Mouse (Mus musculus) frontal cortex, postnatal 25 days (tissue): ENCODE data around the gene Btbd9.

Experiments
- DNase-seq, 2 experiments: peaks; one replicate each; pipeline ENCODE4 v3.0.0; 2022; ENCODE audit warnings: low spot score in 2 of 2

Btbd9 gene

DNA sequence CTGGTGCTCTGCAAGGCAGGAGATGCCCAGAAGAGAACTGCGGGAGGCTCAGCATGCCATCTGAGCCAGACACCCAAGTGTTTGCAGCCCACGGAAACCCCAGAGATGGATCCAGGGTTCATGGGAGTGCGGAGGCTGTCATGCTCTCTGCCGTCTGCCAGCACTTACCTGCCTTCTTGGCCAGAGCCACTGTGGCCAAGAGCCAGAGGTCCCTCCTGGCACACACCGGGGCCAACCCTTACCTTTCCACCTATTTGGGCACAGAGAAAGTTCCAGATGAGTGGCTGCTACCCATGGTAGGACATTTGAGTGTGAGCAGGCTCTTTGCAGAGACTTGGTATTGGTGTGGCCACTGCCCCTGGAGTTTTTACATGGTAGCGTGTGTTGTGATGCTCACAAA, 365.4 kb downstream of the Btbd9 start:
- no peak for DNase-seq

DNA sequence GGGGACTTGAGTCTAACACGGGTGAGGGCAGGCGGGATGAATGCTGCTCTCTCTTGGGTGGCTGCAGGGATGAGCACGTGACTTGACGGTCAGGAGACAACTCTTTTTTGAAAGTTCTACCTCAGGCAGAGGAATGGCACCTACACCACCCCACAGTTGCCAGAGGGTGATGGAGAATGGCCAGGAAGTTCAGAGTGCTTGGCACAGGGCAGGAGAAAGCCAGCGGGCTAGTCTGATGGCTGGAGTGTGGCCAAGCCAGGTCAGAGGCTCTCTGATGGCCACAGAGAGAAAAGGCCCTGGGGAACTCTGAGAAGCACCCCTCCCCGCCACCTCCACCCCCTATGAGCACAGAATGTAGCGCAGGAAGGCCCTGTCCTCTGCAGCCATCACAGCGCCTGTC, 366.0 kb downstream of the Btbd9 start:
- DNase-seq, result no peak

DNA sequence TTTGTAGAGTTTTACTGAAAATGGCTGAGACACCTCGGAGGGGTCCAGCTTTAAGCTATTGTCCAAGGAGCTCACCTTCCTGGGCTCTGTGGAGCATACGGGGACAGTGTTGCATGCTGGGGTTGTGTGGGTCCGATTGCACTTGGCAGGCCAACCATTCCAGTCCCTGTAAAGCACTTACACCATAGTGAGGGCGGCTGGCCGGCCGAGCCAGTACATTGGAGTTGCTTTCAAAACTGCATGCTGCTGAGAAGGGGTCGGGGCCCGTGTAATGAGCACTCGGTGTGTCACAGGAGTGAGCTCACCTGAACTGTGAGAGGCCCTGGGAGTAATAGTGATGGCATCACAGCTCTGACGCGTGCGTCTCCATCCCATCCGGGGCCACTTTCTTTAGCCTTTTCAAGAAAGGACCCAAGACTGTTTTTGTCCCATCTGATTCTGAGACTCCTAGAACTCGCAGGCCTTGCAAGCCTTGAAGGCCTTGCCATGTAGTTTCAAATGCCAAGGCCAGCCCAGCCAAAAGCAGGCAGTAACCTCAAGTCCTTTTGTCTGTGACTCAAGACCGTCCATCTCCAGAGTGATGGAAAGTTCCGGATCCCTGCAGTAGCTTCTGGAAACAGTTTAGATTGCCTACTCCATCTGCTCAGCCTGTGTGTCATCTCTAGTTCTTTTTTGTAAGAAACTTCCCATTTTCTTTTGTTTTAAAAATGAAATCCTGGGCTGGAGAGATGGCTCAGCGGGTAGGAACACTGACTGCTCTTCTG, 371.0 kb downstream of the Btbd9 start:
- no peak for DNase-seq

DNA sequence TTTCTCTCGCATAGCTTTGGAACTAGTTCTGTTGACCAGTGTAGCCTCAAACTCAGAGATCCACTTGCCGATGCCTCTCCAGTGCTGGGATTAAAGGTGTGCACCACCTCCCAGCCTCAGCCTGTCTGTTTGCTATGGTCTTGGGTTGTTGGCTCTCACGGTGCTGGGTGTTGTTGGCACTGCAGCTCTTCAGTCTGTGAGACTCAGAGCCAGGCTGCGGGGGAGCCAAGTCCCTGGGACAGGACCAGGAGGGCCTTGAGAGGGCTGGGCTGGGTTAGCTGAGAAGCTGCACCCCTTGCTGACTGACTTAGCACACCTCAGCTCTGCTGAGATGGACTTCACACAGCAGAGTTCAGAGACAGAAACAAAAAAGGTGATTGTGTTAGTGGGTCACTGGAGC, 376.0 kb downstream of the Btbd9 start:
- DNase-seq, result no peak

DNA sequence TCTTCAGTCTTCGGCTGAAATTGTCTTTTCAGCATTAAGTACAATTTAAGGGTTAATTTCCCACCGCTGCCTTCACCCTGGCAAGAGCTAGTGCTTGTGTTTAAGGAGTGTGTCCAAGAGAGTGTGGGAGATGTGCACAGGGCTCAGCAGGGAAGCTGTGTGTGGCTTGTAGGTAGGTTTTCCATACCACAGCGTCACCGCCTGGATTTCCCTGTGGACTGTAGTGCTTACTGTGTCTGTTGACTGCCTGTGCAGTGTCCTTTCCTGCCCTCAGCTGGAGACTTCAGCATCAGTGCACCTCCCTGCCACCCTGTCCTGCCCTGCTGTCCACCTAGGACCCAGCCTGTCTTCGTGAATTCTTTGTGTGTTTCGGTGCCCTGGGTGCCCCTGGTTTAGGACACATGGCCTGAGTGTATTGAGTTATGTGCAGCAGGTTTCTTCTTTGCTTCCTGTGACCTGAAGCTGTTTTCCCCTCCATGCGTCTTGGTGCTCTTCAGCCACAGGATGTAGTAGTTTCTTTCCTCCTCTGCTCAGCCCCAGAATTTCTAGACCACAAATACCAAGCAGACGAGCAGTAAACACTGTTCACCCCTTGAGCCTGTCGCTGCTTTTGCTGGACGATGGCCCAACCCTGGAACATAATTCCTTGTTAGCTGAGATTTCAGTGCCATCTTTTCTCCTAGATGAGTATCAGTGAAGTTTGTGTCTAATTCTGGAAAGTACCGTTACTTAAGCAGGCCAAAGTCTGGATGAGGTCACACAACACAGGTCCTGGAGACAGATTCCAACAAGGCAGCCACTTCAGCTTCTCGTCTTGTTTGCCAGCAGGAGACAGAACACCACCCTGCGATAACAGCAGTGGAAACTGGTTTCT, 376.7 kb downstream of the Btbd9 start:
- DNase-seq, result no peak

DNA sequence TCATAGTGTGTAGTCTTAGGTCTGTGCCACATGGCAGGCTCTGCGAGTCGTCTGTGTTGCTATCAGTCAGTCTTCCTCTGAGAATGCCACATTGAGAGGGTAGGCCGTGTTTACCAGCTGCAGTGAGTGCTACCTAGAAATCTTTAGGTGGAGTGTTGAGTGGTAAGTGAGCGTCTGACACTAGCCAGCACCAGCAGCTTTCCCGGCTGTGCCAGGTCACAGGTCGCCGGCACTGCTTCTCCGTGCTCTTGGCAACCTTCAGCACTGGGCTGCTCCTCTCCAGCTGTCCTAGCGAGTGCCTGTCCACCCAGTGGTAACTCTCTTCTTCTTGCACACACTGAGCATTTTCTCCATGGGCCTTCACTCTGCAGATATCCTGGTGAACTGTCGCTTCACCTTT, 377.9 kb downstream of the Btbd9 start:
- DNase-seq, result no peak

DNA sequence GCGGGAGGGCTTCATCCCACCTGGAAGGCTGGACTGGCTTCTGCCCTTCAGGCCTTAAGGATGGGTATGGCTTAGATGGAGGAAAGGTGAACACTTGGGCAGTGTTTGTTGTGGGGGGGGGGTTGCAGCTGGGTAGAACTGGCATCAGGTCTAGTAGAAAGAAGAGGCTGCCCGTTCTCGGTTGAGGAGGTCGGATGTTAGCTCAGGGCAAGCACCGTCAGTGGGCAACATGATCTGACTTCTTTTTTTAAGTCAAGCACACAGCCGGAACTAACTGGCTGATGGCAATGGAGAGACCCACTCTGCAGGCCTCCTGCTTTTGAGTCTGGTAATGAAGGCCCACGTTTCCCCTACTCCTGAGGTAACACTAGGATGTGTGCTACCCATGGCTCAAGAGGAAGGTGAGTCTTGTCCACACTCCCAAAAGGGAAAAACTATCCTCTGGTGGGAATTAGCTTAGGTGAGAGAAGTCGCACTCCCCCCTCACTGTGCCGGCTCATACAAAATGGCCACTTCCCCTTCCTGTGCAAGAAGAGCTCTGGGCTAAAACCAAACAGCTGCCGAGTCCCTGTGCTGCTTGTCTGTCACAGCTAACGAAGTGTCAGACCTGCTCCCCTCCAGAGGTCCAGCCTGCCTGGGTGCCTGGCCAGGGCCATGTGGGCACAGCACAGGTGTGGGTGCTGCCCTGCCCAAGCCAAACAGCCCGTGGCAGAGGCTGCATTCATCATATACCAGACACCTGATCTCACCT, 378.8 kb downstream of the Btbd9 start:
- peak in 1 of 2 experiments; percentile 3 for DNase-seq

DNA sequence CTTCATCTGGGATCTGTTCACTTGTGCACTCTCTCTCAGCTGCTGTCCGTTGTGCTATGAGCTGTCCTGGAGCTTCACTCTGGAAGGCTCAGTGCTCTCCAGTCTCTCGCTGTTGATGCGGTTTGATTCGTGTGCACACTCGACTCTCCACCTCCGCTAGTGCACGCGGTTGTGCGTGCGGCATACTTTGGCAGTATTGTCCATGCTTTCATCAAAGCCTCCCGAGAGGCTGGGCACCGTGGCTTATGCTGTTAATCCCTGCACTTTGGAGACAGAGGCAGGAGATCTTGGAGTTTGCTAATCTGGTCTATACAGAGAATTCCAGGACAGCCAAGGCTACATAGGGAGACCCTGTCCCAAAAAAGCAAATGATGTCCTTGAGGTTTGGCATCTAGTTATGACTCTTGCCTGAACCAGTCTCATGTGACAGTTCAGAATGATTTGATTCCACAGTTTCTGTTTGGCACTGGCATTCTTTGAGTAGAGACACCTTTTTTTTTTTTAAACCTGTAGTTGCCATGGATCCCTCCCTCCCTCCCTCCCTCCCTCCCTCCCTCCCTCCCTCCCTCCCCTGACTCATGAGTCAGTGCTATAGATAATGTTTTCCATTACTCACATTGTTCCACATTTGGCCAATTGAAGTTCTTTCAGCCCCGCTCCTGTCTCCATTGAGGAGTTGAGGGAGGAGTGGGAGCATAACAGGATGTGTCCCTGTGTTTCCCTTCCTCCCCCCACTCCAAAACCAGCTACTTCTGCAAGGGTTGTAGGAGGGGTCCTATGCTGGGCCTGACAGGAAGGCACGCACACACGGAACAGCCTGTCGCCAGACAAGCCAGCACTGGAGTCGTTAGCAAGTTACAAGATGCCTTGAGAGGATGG, 379.6 kb downstream of the Btbd9 start:
- DNase-seq, result peak in 1 of 2 experiments; percentile 11

DNA sequence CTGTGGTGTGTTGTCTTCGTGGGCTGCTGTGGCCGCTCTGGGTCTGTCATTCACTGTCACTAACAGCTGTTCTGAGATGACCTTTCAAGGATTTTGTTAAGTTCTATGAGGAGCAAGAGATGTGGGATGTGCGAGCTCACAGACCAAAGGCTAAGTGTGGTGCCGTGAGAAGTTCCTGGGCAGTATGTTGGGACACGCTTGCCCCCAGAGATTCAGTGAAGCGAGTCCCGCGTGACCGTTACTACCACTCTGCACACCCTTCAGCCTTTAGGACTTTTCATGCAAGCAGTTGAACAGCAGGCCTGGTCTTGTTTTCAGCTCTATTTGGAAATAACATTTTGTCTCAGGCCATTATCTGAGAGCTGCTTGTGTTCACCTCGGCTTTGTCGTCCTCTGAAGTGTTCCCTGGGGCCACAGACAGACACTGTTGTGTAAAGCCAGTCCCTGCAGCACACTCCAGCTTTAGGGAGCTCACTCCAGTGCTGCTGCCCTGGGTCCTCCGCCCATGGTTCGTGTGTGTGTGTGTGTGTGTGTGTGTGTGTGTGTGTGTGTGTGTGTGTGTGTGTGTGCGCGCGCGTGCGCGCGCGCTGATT, 380.6 kb downstream of the Btbd9 start:
- peak in 1 of 2 experiments; percentile 5 for DNase-seq

DNA sequence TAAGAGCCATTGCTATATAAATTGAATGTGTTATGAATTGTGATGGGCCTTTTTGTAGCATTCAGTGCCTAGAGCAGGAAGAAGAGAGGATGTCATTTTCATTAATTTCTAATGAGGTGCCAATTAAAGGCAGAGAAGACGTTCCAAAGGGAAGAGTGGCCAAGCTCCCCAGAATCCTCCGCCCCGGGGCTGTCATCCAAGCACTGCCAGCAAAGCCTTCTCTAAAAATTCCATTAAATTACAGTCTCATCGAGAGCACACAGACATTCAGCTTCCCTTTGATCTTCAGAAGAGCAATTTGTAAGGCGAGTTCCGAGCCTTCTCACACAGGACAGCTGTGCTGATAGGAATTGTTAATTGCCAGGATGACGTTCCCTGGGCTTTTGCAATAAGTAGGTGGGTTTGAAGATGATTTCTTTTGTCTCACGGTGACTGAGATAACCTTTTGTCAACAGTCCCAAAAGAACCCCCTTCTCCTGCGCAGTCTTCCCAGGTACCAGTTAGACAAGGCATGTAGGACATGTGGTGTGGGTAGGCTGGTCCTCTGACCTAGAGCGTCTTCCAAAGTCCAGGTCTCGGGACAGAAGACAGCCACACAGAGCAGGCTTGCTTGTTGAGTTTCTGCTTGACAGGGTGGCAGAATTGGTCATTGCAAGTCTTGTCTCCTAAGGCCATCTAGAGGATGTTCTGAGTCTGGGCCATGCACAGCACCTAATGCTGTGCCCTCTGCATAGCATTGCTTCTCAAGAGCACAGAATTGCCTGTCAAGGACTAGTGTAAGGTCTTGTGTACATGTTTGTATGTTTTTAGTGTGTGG, 381.5 kb downstream of the Btbd9 start:
- peak; percentile 2 to 4 for DNase-seq

DNA sequence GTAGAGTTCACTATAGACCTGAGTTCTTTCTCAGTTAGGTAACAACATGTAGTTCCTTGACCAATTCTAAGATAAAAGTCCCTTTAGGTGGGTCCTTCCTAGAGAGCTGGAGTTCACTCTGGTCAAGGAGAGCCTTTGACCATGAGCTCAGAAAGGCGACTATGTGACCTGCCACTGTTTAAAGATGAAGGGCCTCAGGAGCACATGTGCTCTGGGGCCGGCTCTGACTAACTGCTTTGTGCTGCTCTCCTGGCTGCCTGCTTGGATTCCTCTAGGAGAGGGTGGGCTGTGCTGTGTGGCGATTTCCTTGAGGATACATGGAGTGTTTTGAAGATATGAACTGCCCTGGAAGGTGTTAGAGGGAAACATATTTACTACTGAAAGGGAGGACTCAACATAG, 382.2 kb downstream of the Btbd9 start:
- DNase-seq, result peak; percentile 1 to 3

DNA sequence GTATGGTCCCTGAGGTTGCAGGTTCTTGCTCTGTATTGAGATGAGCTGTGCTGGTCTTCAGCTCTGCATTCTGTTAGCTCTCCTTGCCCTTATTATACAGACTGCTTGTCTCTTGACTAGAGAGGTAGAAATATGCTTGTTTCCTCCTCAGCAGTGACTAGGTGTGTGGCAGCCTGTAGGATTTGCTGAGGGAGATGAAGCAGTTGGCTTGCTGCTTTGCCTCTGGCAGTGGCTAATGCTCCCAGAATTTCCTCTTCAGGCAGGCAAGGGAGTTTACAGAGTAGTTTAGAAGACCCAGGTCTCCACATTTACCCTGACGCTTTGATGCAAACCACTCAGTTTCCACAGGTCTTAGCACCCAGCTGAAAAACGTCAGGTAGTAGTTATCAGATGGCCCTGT, 382.7 kb downstream of the Btbd9 start:
- DNase-seq, result no peak

DNA sequence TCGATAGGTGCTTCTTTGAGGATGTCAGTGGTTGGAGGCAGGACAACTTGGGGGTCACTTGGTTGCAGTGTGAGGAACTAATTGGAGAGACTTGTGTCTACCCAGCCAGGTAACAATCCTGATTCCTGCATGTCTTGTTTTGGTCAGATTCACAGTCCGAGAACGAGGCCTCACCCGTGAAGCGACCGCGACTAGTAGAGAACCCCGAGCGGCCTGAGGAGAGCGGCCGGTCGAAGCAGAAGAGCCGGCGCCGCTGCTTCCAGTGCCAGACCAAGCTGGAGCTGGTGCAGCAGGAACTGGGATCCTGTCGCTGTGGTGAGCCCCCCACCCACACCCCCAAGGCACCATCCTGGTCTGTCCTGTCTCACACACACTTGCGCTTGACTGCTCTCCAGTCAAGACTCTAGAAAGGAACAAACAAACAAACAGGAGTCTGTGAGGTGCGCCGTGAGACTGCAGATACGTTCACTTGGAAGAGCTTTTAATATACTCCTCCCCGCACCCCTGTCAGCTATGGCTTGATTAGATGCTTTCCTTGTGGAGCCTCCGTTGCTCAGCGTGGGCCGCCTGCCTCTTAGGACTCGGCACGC, 383.8 kb downstream of the Btbd9 start:
- peak in 1 of 2 experiments; percentile 3 for DNase-seq

DNA sequence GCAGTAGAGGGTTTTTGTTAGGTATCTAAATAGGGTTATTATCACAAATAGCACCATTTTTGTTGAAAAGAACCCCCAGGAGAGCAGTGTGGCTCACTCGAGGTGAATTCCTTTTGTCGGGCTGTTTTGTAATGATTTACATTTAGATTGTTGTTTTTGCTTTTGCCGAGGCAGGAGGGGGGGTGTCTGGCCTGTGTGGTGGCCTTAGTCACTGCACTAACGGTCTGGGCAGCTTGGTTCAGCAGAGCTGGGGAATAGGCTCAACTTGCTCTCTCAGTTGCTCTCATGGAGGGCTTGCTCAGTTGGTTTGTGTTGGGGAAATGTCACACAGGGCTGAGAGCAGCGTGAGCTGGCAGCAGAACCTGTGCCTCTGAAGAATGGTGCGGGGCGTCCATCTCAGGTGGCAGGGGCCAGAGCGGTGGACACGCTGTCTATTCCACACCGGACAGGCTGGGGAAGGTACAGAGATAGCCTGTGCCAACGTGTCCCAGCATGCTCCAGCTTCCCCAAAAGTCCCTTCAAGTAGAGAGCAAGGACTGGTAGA, 385.1 kb downstream of the Btbd9 start:
- peak in 1 of 2 experiments; percentile 3 for DNase-seq

DNA sequence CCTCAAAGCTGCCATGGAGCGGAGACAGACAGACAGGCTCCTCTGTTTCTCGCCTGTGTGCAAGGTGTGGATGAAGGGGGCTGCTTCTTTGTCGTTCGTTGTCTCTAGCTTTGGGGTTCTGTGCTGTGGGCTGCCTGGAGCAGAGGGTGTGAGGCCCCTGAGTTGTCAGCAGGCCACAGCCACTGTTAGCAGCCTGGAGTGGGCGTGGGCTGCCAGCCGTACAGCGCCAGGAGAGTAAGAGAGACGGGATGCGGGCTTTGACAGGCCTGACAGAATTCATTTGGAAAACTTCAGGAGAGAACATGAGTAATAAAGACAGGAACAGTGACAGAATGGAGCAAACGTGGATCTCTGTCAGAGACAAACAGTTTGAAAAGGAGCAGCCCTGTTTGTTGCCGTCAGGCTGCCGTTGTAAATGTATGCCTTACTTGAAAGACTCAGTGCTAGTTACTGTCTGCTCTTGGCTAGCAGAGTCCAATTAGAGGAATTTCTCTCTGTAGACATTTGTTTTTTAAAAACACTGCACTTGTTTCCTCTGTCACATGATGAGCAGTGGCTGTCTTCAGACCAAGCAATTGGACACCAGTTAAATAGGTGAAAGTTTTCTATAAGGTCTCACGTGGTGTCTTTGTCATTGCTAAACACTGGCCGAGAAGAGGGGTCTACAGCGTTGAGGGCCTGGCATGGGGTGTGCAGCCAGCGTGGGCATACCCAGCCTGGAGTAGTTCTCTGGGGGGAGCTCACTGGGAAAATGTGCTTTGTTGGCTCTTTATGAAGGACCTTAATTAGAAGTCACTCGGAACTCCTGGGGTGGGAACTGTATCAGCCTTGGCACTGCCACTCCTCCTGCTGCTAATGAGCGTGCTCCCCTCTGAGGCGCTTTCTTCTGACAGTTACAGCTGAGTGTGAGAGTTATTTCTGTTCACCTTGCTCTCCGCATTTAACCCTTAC, 388.0 kb downstream of the Btbd9 start:
- DNase-seq, result peak in 1 of 2 experiments; percentile 25

DNA sequence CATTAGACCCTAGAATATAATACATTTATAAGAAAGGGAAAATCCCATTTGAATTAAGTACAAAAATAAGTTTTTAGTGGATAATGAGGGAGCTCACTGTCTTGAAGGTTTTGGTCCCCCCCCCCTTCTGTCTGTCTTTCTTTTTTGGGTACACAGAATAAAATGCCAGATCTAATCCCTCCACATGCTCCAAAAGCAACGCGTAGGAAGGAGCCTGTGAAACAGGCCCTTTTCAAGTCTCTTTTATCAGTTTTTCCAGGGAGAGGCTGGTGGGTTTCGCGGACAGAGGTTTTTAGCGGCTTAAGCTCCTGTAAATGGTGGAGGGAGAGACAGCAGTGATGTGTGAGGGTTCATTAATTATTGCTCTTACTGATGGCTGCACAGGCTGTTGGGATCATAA, 388.7 kb downstream of the Btbd9 start:
- no peak for DNase-seq

DNA sequence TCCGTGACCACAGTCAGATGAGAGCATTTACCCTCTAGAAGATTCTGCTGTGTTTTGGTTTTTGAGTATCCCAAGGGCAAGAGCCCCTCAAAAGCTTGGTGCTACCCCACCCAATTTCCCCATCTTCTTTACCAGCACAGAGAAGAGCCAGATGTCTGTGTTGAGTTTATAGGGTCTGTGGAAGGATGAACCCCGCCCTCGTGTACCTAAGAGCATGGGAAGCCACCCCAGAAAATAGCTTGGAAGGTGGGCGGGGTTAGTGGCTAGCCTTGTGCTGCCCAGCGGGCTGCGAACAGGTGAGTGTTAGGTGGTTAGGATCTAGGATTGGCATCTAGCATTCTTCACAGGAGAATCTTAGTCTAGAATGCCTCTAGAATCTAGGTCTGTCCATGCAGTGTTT, 389.1 kb downstream of the Btbd9 start:
- DNase-seq, result no peak

DNA sequence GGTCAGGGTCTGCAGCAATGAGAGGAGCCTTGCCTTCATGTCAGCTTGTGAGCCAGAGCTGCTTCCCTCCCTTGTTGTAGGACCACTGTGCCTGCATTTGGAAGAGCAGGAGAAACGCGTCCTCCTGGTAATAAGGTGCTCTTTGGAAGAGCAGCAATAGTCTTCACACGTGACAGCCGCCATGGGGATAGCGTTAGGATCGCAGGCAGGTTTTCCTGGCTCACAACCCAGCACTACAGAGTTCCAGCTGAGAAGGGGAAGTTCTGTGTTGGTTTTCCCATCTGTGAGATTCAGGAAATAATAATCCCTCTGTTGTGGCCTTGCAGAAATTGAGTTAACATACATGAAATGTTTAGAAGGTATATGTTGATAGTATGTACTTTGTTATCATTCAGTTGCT, 392.7 kb downstream of the Btbd9 start:
- no peak for DNase-seq
